In the genomic region with DNA sequence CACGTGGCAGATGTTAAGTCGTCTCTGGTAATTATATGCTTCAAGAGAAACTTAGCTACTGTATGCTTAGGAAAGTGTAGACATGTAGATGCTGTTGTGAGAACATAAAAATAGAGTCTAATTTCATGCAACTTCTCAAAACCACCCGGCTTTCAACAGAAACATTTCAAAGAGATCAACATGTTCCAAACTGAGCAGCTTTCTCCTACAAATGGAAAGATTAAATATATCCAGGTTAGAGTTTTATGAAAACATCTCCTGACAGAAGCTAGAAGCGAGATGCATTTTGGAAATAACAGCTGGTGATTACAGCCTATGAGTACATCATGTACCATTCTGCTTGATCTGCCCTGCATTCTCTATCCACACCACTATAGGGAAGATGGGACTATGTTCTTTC, we compare ENCODE assay signal across 28 mouse cellular contexts.
DNase-seq lines count a peak whose midpoint lies in the region; ATAC-seq lines count a peak whose summit lies in the region.
"Had no signal": no experiment of that assay in that cellular context is flagged by ENCODE, and none has a peak within 500 bp of the region (broad histone marks: within the 10 kb centered on the region; RNA-seq: fewer than 3 reads in every experiment).

No protein-coding gene starts in this region.

- H3K4me2 ChIP-seq in heart, embryonic 11.5 days, result no peak overlapping the region
- H3K4me2 ChIP-seq: embryonic facial prominence, embryonic 13.5 days; heart, embryonic 13.5 days; hindbrain, embryonic 14.5 days; liver, embryonic 12.5 days; midbrain, embryonic 11.5 days had no signal

- H3K27me3 ChIP-seq in heart, embryonic 11.5 days (ENCODE audit: control insufficient read depth, insufficient read depth, low read length), result no peaks in the 10 kb centered on the region
- H3K27me3 ChIP-seq: embryonic facial prominence, embryonic 13.5 days; heart, embryonic 13.5 days; liver, embryonic 12.5 days had no signal

- no peak overlapping the region for H3K27ac ChIP-seq in heart, embryonic 11.5 days (ENCODE audit: low read depth, low read length)
- H3K27ac ChIP-seq: embryonic facial prominence, embryonic 13.5 days; forebrain, embryonic 10.5 days; heart, adult 2 months; heart, embryonic 13.5 days; hindbrain, embryonic 14.5 days; liver, embryonic 12.5 days had no signal

- 72% methylated on average over 4 of the region's 4 CpGs for WGBS in heart, embryonic 11.5 days (ENCODE audit: insufficient replicate concordance)

- no peak overlapping the region for H3K4me3 ChIP-seq in heart, embryonic 11.5 days (ENCODE audit: low read depth, low read length)
- H3K4me3 ChIP-seq: embryonic facial prominence, embryonic 13.5 days; forebrain, embryonic 10.5 days; heart, adult 2 months; heart, embryonic 13.5 days; liver, embryonic 12.5 days had no signal

- H3K4me1 ChIP-seq in heart, embryonic 11.5 days (ENCODE audit: control insufficient read depth, insufficient read depth, low read length), result no peaks in the 10 kb centered on the region
- H3K4me1 ChIP-seq: embryonic facial prominence, embryonic 13.5 days; forebrain, embryonic 10.5 days; heart, embryonic 13.5 days; liver, embryonic 12.5 days had no signal

- no peak for ATAC-seq in heart, embryonic 11.5 days (replicated peaks; ENCODE audit: insufficient number of reproducible peaks, low FRiP score, low TSS enrichment)
- ATAC-seq: forebrain, embryonic 16.5 days; intestine, postnatal 0 days; liver, embryonic 12.5 days; liver, postnatal 0 days; midbrain, embryonic 16.5 days; Patski had no signal

- no peak overlapping the region for H3K9ac ChIP-seq in heart, embryonic 11.5 days (ENCODE audit: low read depth, low read length)
- H3K9ac ChIP-seq: embryonic facial prominence, embryonic 13.5 days; heart, embryonic 13.5 days; hindbrain, embryonic 14.5 days; liver, embryonic 12.5 days; liver, postnatal 0 days had no signal

- peak; percentile 39 to 56 for DNase-seq in frontal cortex, adult 2 months (ENCODE audit: extremely low spot score in 1 of 2, low spot score in 1 of 2)
- no peak for DNase-seq in frontal cortex, postnatal 10 days (ENCODE audit: low spot score in 2 of 2)
- peak; percentile 2 to 10 for DNase-seq in left cerebral cortex, adult 18-20 months (ENCODE audit: low spot score in 2 of 2)
- DNase-seq in left cerebral cortex, adult 8-10 months (ENCODE audit: low spot score in 2 of 2), result no peak
- peak; percentile 17 to 55 for DNase-seq in frontal cortex, postnatal 36 days (ENCODE audit: low spot score in 2 of 2)
- DNase-seq in telencephalon, adult 2 months (ENCODE audit: low read depth, low spot score), result peak; percentile 78
- DNase-seq: adrenal gland, postnatal 10 days; cerebellum, adult 11-12 months; cerebellum, adult 9-11 months; heart, adult 2 months; heart, postnatal 10 days; kidney, adult 9 months; kidney, postnatal 10 days; liver, postnatal 0 days; lung, postnatal 36 days; thymus, adult 2 months; thymus, postnatal 36 days had no signal

- H3K9me3 ChIP-seq in heart, embryonic 11.5 days (replicated peaks; ENCODE audit: control insufficient read depth, low read length), result no peaks in the 10 kb centered on the region
- H3K9me3 ChIP-seq: embryonic facial prominence, embryonic 13.5 days; forebrain, embryonic 10.5 days; heart, embryonic 13.5 days; liver, embryonic 12.5 days had no signal

- H3K36me3 ChIP-seq in heart, embryonic 11.5 days (ENCODE audit: control insufficient read depth, insufficient read depth, low read length), result no peaks in the 10 kb centered on the region
- H3K36me3 ChIP-seq: embryonic facial prominence, embryonic 13.5 days; forebrain, embryonic 10.5 days; heart, embryonic 13.5 days; liver, embryonic 12.5 days had no signal

Comparison
In these comparisons a context has a peak if more than half of its experiments do, and no peak if none do; other contexts are left out.
1. DNase-seq: peak in frontal cortex, adult 2 months (2 of 2), left cerebral cortex, adult 18-20 months (2 of 2), frontal cortex, postnatal 36 days (2 of 2) and telencephalon, adult 2 months (single experiment); none in frontal cortex, postnatal 10 days (0 of 2) and left cerebral cortex, adult 8-10 months (0 of 2).